Mouse (Mus musculus) heart, postnatal 0 days (tissue): Measurements from ENCODE around the gene A3galt2.

Source experiments
- CTCF ChIP-seq: IDR thresholded peaks from 2 replicates; pipeline ENCODE4 v1.5.1; 2016; ENCODE audit warnings: antibody characterized with exemption, control low read depth, low read depth
- EP300 ChIP-seq: IDR thresholded peaks from 2 replicates; pipeline ENCODE4 v1.6.1; 2016; ENCODE audit warnings: antibody characterized with exemption, low read depth

- TF ChIP-seq CTCF (no peak), EP300 (no peak)
Measured at GRCm38 (mm10) chr4:128722932-128723331, 32.2 kb upstream of the A3galt2 start.
